Comparison of ENCODE assay signal across 10 mouse cellular contexts in the genomic region with DNA sequence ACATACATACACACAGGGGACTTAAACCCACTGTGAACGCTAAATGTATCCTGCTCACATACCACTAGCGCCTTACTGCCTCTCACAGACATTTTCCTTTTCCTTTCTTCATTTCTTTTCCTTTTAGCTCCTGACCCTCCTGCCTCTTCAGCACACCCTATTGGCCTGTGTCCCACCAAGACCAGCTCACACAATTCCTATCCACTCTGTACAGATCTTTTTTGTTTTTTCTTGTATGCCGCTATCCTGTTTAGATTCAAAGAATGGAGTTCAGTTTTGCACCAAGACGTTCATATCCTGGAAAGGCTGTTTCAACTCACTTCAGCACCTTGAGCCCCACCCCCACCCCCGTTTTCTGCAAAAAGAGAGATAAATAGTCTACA. TPM values are rescaled to one million over a fixed set of nuclear protein-coding genes. Genes with fewer than 3 reads are reported as not detected.
DNase-seq lines count a peak whose midpoint lies in the region; ATAC-seq and TF ChIP-seq lines count a peak whose summit lies in the region.
"Had no signal": no experiment of that assay in that cellular context is flagged by ENCODE, and none has a peak within 500 bp of the region (broad histone marks: within the 10 kb centered on the region; RNA-seq: fewer than 3 reads in every experiment).

No protein-coding gene starts in this region.

- in situ Hi-C loops in ES-E14 (cut with MboI; ENCODE audit: low sequenced_read_pairs in 2 of 2, unreplicated experiment in 2 of 2): no loop called here

- TF ChIP-seq POLR2A in thymus, adult 2 months (IDR thresholded peaks at IDR 0.05; ENCODE audit: control insufficient read depth, extremely low read depth, insufficient read depth, low read length, poor library complexity): no peak

- TF ChIP-seq CTCF in forebrain, postnatal 0 days (IDR thresholded peaks at IDR 0.05; ENCODE audit: low read depth): no peak
- no peak for TF ChIP-seq CTCF in thymus, adult 2 months (IDR thresholded peaks at IDR 0.05; ENCODE audit: borderline replicate concordance, control insufficient read depth, extremely low read depth, insufficient read depth, low read length, poor library complexity)

- peak overlapping the region; percentile 99 for H3K27ac ChIP-seq in heart, embryonic 13.5 days (replicated peaks)
- peak overlapping the region; percentile 95 for H3K27ac ChIP-seq in ES-E14 (ENCODE audit: insufficient read depth, low read depth, low read length, poor library complexity, severe bottlenecking)
- peak overlapping the region; percentile 96 for H3K27ac ChIP-seq in forebrain, postnatal 0 days (ENCODE audit: low read depth, low read length)
- H3K27ac ChIP-seq in midbrain, embryonic 12.5 days (replicated peaks): peak overlapping the region; percentile 100
- H3K27ac ChIP-seq in thymus, adult 2 months (ENCODE audit: control insufficient read depth, insufficient read depth, low read length): no peak overlapping the region

- peaks cover 10% of the 10 kb centered on the region; the same call in 1 of the 2 replicates for H3K27me3 ChIP-seq in heart, embryonic 13.5 days (replicated peaks)
- no peaks in the 10 kb centered on the region for H3K27me3 ChIP-seq in forebrain, postnatal 0 days (ENCODE audit: insufficient read depth, low read length)
- no peaks in the 10 kb centered on the region for H3K27me3 ChIP-seq in midbrain, embryonic 12.5 days
- H3K27me3 ChIP-seq in thymus, adult 2 months (ENCODE audit: control insufficient read depth, insufficient read depth, low read length): peaks cover 25% of the 10 kb centered on the region; the same call in 1 of the 2 replicates

- H3K9ac ChIP-seq in heart, embryonic 13.5 days: peak overlapping the region; percentile 82
- no peak overlapping the region for H3K9ac ChIP-seq in ES-E14 (ENCODE audit: insufficient read depth, low read depth, low read length, poor library complexity, severe bottlenecking)
- H3K9ac ChIP-seq in forebrain, postnatal 0 days: peak overlapping the region; percentile 68
- H3K9ac ChIP-seq in midbrain, embryonic 12.5 days (replicated peaks): peak overlapping the region; percentile 68

- WGBS in heart, embryonic 13.5 days: 16% methylated on average over 5 of the region's 5 CpGs
- WGBS in forebrain, postnatal 0 days: 7% methylated on average over 5 of the region's 5 CpGs
- WGBS in midbrain, embryonic 12.5 days: 22% methylated on average over 5 of the region's 5 CpGs
- WGBS in thymus, adult 2 months: 54% methylated on average over 5 of the region's 5 CpGs

- DNase-seq in heart, adult 18-20 months: no peak
- no peak for DNase-seq in ES-E14 (ENCODE audit: low read depth, low spot score)
- DNase-seq in forebrain, postnatal 0 days: no peak
- DNase-seq in right cerebral cortex, adult 18-20 months: no peak
- no peak for DNase-seq in urinary bladder, adult 18-20 months (ENCODE audit: low spot score in 2 of 2)
- no peak for DNase-seq in thymus, adult 2 months

- H3K36me3 ChIP-seq in heart, embryonic 13.5 days: peaks cover 27% of the 10 kb centered on the region
- no peaks in the 10 kb centered on the region for H3K36me3 ChIP-seq in ES-E14 (ENCODE audit: control insufficient read depth, insufficient read depth, low read length, poor library complexity, severe bottlenecking)
- H3K36me3 ChIP-seq in forebrain, postnatal 0 days (ENCODE audit: insufficient read depth): peaks cover 3% of the 10 kb centered on the region
- peaks cover 27% of the 10 kb centered on the region for H3K36me3 ChIP-seq in midbrain, embryonic 12.5 days
- no peaks in the 10 kb centered on the region for H3K36me3 ChIP-seq in thymus, adult 2 months (ENCODE audit: control insufficient read depth, insufficient read depth, low read length)

- H3K4me3 ChIP-seq in heart, embryonic 13.5 days: peak overlapping the region; percentile 84
- peak overlapping the region in 1 of 2 experiments; percentile 38; a peak in 2 of 4 replicates for H3K4me3 ChIP-seq in ES-E14 (ENCODE audit: insufficient read depth in 1 of 2, low read depth in 1 of 2, low read length in 2 of 2, poor library complexity in 1 of 2, severe bottlenecking in 1 of 2)
- H3K4me3 ChIP-seq in forebrain, postnatal 0 days (ENCODE audit: low read depth, low read length): peak overlapping the region; percentile 42
- peak overlapping the region; percentile 44 for H3K4me3 ChIP-seq in midbrain, embryonic 12.5 days
- H3K4me3 ChIP-seq in thymus, adult 2 months (ENCODE audit: control insufficient read depth, insufficient read depth, low read length): no peak overlapping the region

- no peak for ATAC-seq in heart, embryonic 13.5 days (ENCODE audit: extremely low read depth, insufficient number of reproducible peaks, low FRiP score, low TSS enrichment)
- no peak for ATAC-seq in forebrain, postnatal 0 days
- no peak for ATAC-seq in midbrain, embryonic 12.5 days (ENCODE audit: low FRiP score, low read depth)

- H3K4me1 ChIP-seq in heart, embryonic 13.5 days: peaks cover 48% of the 10 kb centered on the region
- H3K4me1 ChIP-seq in ES-E14 (ENCODE audit: control insufficient read depth in 2 of 2, insufficient read depth in 2 of 2, low read length in 2 of 2, poor library complexity in 1 of 2): peaks cover 5 to 22% of the 10 kb centered on the region in 2 experiments; a peak in 3 of 4 replicates
- H3K4me1 ChIP-seq in forebrain, postnatal 0 days (ENCODE audit: insufficient read depth): peaks cover 28% of the 10 kb centered on the region
- peaks cover 47% of the 10 kb centered on the region for H3K4me1 ChIP-seq in midbrain, embryonic 12.5 days
- peaks cover 18% of the 10 kb centered on the region for H3K4me1 ChIP-seq in thymus, adult 2 months (replicated peaks; ENCODE audit: control insufficient read depth, insufficient read depth, low read length)

- H3K9me3 ChIP-seq in heart, embryonic 13.5 days: no peaks in the 10 kb centered on the region
- no peaks in the 10 kb centered on the region for H3K9me3 ChIP-seq in ES-E14 (ENCODE audit: control insufficient read depth, insufficient read depth, low read depth, low read length)
- H3K9me3 ChIP-seq in forebrain, postnatal 0 days (ENCODE audit: low read length): no peaks in the 10 kb centered on the region
- no peaks in the 10 kb centered on the region for H3K9me3 ChIP-seq in midbrain, embryonic 12.5 days

- peak overlapping the region; percentile 81 for H3K4me2 ChIP-seq in heart, embryonic 13.5 days
- peak overlapping the region; percentile 83 for H3K4me2 ChIP-seq in forebrain, postnatal 0 days (ENCODE audit: low read depth)
- H3K4me2 ChIP-seq in midbrain, embryonic 12.5 days (replicated peaks): peak overlapping the region; percentile 84

TF ChIP-seq in ES-E14, 5 proteins besides CTCF, POLR2A, EP300 and RAD21:
- TF ChIP-seq ZC3H11A (IDR thresholded peaks at IDR 0.05; ENCODE audit: borderline replicate concordance, low read depth, low read length) (no peak), CHD2 (IDR thresholded peaks at IDR 0.05; ENCODE audit: low read depth, low read length) (no peak), ZNF384 (IDR thresholded peaks at IDR 0.05; ENCODE audit: low read depth, low read length) (no peak), MAFK (IDR thresholded peaks at IDR 0.05; ENCODE audit: insufficient read depth, low read depth, low read length) (no peak), HCFC1 (IDR thresholded peaks at IDR 0.05; ENCODE audit: borderline replicate concordance, insufficient read depth, low read length) (no peak)

RNA-seq across cellular contexts. Expression of gene Ddr1, which starts 5.9 kb away (rescaled TPM):
- 122 and 130 TPM in 2 replicates for polyA plus RNA-seq in heart, embryonic 13.5 days (2015; fragmentation: Nextera tagmentation; extraction: Ambion mirVana)
- total RNA-seq in heart, adult 18-20 months (2021): 10 to 100 TPM; 21.7 to 24.0 TPM
- total RNA-seq in ES-E14 (2012; rRNA removed): 46.0 and 78.8 TPM in 2 replicates
- total RNA-seq in forebrain, postnatal 0 days (2014; rRNA removed): 53.0 and 59.8 TPM in 2 replicates
- polyA plus RNA-seq in forebrain, postnatal 0 days (2015; fragmentation: Nextera tagmentation; extraction: Ambion mirVana): 37.3 and 51.2 TPM in 2 replicates
- polyA plus RNA-seq in midbrain, embryonic 12.5 days (2016; fragmentation: Nextera tagmentation; extraction: Ambion mirVana): 201 and 218 TPM in 2 replicates
- 33.6 and 43.6 TPM in 2 replicates for polyA plus RNA-seq in thymus, adult 2 months (2012; rRNA removed)

RNA-seq across cellular contexts. Expression of gene Gtf2h4, which starts 25.0 kb away (rescaled TPM):
- polyA plus RNA-seq in heart, embryonic 13.5 days (2015; fragmentation: Nextera tagmentation; extraction: Ambion mirVana): 25.7 and 27.7 TPM in 2 replicates
- total RNA-seq in heart, adult 18-20 months (2021): 10 to 100 TPM; 21.3 to 23.5 TPM
- 75.3 and 83.0 TPM in 2 replicates for total RNA-seq in ES-E14 (2012; rRNA removed)
- total RNA-seq in forebrain, postnatal 0 days (2014; rRNA removed): 21.2 and 30.9 TPM in 2 replicates
- polyA plus RNA-seq in forebrain, postnatal 0 days (2015; fragmentation: Nextera tagmentation; extraction: Ambion mirVana): 20.9 and 22.1 TPM in 2 replicates
- 34.0 and 34.9 TPM in 2 replicates for polyA plus RNA-seq in midbrain, embryonic 12.5 days (2016; fragmentation: Nextera tagmentation; extraction: Ambion mirVana)
- 317 and 352 TPM in 2 replicates for polyA plus RNA-seq in thymus, adult 2 months (2012; rRNA removed)

RNA-seq across cellular contexts. Expression of gene Vars2, which starts 31.1 kb away (rescaled TPM):
- 12.2 and 13.5 TPM in 2 replicates for polyA plus RNA-seq in heart, embryonic 13.5 days (2015; fragmentation: Nextera tagmentation; extraction: Ambion mirVana)
- total RNA-seq in heart, adult 18-20 months (2021): 10 to 100 TPM; 27.6 to 28.9 TPM
- total RNA-seq in ES-E14 (2012; rRNA removed): 58.5 and 90.3 TPM in 2 replicates
- total RNA-seq in forebrain, postnatal 0 days (2014; rRNA removed): 29.5 and 42.0 TPM in 2 replicates
- polyA plus RNA-seq in forebrain, postnatal 0 days (2015; fragmentation: Nextera tagmentation; extraction: Ambion mirVana): 8.5 and 10.4 TPM in 2 replicates
- polyA plus RNA-seq in midbrain, embryonic 12.5 days (2016; fragmentation: Nextera tagmentation; extraction: Ambion mirVana): 18.7 and 19.0 TPM in 2 replicates
- 153 and 171 TPM in 2 replicates for polyA plus RNA-seq in thymus, adult 2 months (2012; rRNA removed)

RNA-seq across cellular contexts. Expression of gene Mucl3, which starts 55.0 kb away (rescaled TPM):
- polyA plus RNA-seq in heart, embryonic 13.5 days (2015; fragmentation: Nextera tagmentation; extraction: Ambion mirVana): 0.36 and 0.39 TPM in 2 replicates
- not detected for total RNA-seq in heart, adult 18-20 months (2021)
- total RNA-seq in ES-E14 (2012; rRNA removed): 0.85 and 1.1 TPM in 2 replicates
- 0.15 TPM in 1 of 2 replicates, not detected in the other for total RNA-seq in forebrain, postnatal 0 days (2014; rRNA removed)
- not detected in 2 replicates for polyA plus RNA-seq in forebrain, postnatal 0 days (2015; fragmentation: Nextera tagmentation; extraction: Ambion mirVana)
- polyA plus RNA-seq in midbrain, embryonic 12.5 days (2016; fragmentation: Nextera tagmentation; extraction: Ambion mirVana): 0.08 TPM in 1 of 2 replicates, not detected in the other
- 0.05 and 0.11 TPM in 2 replicates for polyA plus RNA-seq in thymus, adult 2 months (2012; rRNA removed)
- total RNA-seq: adrenal gland, adult 18-20 months; layer of hippocampus, adult 8-10 months had no signal
